Mouse (Mus musculus) v-Abl transformed pro-B cells (cell line): ENCODE results near the gene Pard6a.

Source experiments
- in situ Hi-C, 2 experiments: fragments of 400-800 bp; cut with MboI; formaldehyde crosslinking; loops; one replicate each; pipeline ENCODE4 v1.15.1; 2025; ENCODE audit not compliant: unreplicated experiment in 2 of 2

The Pard6a gene

GRCm38 (mm10) chr8:105699488-105700215 lies 1.3 kb upstream of the Pard6a start:
- in situ Hi-C loops: no loop called here

- in situ Hi-C loops: no loop called here
Measured at GRCm38 (mm10) chr8:105700566-105700965, 382 bp upstream of the Pard6a start.

- in situ Hi-C loops: no loop called here
Measured at GRCm38 (mm10) chr8:105702001-105702401, 1.1 kb downstream of the Pard6a start.

GRCm38 (mm10) chr8:105702731-105703415 lies 1.9 kb downstream of the Pard6a start:
- in situ Hi-C loops: no loop called here

- in situ Hi-C loops: no loop called here
Measured at GRCm38 (mm10) chr8:105704146-105704812, 3.3 kb downstream of the Pard6a start.

GRCm38 (mm10) chr8:105704955-105705354 lies 4.0 kb downstream of the Pard6a start:
- in situ Hi-C loops: no loop called here

- in situ Hi-C loops: no loop called here
Measured at GRCm38 (mm10) chr8:105706426-105706825, 5.5 kb downstream of the Pard6a start.

GRCm38 (mm10) chr8:105707498-105708403 lies 6.8 kb downstream of the Pard6a start, which contains the start of the genes 4933405L10Rik and Enkd1:
Gene 4933405L10Rik (plus strand): TSS chr8:105707655.
Gene Enkd1 (minus strand): TSS chr8:105708210.
- in situ Hi-C loops: no loop called here

GRCm38 (mm10) chr8:105708675-105709074 lies 7.7 kb downstream of the Pard6a start:
- in situ Hi-C loops: no loop called here

- in situ Hi-C loops: no loop called here
Measured at GRCm38 (mm10) chr8:105709317-105709716, 8.4 kb downstream of the Pard6a start.

GRCm38 (mm10) chr8:105712286-105712685 lies 11.3 kb downstream of the Pard6a start:
- in situ Hi-C loops: loop anchor here (5.0 to 10.0 kb wide), 4 partner anchors 215 to 405 kb away; no protein-coding TSS in a partner anchor

GRCm38 (mm10) chr8:105714139-105714538 lies 13.2 kb downstream of the Pard6a start:
- in situ Hi-C loops: loop anchor here (5.0 to 10.0 kb wide), 4 partner anchors 213 to 403 kb away; no protein-coding TSS in a partner anchor

- in situ Hi-C loops: loop anchor here in 1 of 2 experiments (5.0 to 10.0 kb wide), 3 partner anchors 67 to 390 kb away; partner anchors contain the start of gene Ctrl
Measured at GRCm38 (mm10) chr8:105715042-105715441, 14.1 kb downstream of the Pard6a start.

GRCm38 (mm10) chr8:105716302-105716945 lies 15.5 kb downstream of the Pard6a start:
- in situ Hi-C loops: loop anchor here in 1 of 2 experiments (5.0 to 10.0 kb wide), 3 partner anchors 66 to 388 kb away; partner anchors contain the start of gene Ctrl

- in situ Hi-C loops: loop anchor here in 1 of 2 experiments (5.0 to 10.0 kb wide), 3 partner anchors 63 to 385 kb away; partner anchors contain the start of gene Ctrl
Measured at GRCm38 (mm10) chr8:105719637-105720036, 18.7 kb downstream of the Pard6a start.

GRCm38 (mm10) chr8:105722861-105723260 lies 21.9 kb downstream of the Pard6a start:
- in situ Hi-C loops: no loop called here

- in situ Hi-C loops: loop anchor here in 1 of 2 experiments (5.0 kb wide), 1 partner anchor 57 kb away; no protein-coding TSS in a partner anchor
Measured at GRCm38 (mm10) chr8:105725726-105726125, 24.8 kb downstream of the Pard6a start.

- in situ Hi-C loops: loop anchor here in 1 of 2 experiments (5.0 kb wide), 1 partner anchor 55 kb away; no protein-coding TSS in a partner anchor
Measured at GRCm38 (mm10) chr8:105727397-105728124, 26.6 kb downstream of the Pard6a start.
